Mouse (Mus musculus) fat pad, adult 2 months (tissue): ENCODE measurements around the gene Grid1.
A peak's percentile ranks its signal among the peaks of the same experiment; 100 is the strongest.

Source experiments
- DNase-seq: peaks from one replicate; pipeline ENCODE4 v3.0.0-alpha.2; 2011; ENCODE audit warnings: low read depth, low spot score; ENCODE audit errors: extremely low read depth

Gene Grid1

DNA sequence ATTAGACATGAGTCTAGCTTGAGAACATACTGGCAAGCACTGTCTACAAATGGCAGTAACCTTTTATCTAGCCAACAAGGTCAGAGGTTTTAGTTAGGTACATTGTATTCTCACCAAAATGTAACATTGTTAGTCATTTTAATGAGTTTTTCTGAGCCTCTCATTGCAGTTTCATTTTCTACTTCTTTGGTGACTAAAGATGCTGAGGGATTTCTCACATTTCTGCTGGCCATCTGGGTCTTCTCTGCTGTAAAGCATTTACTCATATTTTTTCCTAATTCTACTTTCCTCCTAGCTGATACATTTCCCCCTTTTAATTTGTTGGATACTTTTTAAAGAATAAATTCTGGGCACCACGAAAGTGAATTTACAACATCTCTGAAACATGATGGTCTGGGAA, 365.5 kb downstream of the Grid1 start:
- DNase-seq, result no peak

DNA sequence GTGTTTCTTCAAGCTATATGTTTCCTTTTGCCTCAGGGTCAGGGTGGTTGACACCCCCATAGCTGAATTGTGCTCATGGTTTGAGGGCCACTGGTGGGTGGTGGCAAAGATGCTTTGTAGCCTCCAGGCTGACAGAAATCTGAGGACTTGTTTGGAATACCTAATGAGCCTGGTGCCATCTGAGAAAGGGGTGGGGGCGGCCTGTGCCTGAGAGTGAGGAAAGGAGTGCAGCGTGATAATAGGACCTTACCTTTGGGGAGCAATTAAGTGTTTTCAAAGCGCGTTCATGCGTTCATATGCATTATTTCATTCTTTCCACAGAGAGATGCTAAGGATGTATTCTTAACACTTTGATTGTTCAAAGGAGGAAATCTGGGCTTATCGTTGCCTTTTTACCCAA, 372.3 kb downstream of the Grid1 start:
- no peak for DNase-seq

DNA sequence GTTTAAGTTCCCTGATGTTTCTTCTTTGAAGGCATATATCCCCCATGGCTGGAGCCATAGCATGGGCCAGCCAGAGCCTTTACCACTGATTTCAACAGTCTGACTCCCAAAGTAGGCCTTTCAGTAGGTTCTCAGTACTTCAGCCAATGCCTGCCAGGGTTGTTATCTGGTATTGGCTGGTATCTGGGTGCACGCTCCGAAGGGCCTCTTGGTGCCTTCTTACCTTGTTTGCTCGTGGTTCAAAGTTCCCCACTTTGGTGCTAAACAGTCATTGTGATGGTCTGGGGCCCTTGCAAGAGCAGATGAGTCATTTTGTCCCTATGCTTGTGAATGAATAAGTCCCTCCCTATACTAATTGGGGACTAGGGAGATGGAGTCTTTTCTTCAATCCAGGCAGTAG, 377.5 kb downstream of the Grid1 start:
- no peak for DNase-seq

DNA sequence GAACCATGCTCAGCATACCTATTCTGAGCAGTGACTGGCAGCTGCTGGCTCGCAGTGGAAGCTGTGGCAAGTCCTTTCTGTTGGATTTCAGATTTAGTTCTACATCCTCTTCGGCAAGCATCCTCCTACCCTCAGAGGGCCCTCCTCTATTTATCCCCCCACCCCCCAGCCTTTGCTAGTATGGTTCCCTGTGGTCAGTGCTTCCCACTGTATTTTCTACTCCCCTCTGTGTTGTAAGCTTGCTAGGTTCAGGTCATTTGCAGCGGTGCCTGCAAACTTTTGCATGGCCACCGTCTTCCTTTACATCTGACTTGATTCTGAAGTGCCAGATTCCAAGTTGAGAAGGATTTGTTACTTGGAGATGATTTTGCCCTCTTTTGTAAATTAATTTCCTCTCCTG, 378.5 kb downstream of the Grid1 start:
- no peak for DNase-seq

DNA sequence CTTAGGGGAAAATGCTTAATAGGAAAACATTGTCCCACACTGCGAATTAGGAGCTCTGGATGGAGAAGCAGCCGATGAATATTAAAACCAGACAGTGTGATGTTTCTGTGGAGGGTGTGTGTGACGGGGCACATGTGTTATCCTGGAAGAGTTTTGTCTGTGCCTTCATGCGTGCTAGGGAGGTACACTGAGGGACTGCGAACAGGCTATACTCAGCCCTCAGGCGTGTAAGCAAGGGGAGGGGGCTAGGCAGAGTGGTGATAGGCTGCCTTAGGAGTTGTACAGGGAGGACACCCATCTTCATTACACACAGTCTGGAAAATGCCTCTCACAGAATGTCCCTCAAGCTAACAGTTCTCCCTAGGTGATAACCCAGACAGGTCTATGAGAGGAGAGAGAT, 379.0 kb downstream of the Grid1 start:
- DNase-seq, result no peak

DNA sequence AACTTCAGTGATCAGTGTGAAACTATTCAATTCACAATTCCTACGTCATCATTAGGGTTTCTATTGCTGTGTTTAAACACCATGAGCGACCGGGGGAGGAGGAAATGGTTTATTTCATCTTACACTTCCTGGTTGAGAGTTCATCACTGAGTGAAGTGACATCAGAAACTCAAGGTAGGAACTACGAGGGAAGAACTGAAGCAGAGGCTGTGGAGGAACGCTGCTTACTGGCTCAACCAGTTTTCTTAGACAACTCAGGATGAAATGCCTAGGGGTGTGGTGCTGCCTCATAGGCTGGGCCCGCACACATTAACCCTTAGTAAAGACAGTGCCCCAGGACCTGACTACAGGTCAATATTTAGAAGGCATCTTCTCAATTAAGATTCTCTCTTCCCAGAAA, 389.5 kb downstream of the Grid1 start:
- DNase-seq, result no peak

DNA sequence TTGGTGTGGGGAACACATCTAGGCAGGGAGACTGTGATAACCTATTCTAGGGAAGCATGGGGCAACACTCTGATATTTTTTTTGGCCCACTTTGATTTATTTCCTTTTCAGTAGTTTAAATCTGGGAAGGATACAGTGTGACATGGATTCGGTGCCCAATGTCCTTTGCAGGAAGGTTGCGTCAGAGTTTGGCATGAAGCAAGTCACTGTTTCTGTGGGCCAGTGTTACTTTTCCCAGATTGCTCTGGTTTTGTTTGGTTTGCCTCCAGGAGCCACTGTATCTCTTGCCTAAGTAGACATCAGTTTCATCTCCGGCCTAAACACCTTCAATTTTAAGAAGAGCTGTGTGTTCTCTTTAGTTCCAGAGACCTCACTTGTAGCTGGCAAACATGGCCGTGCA, 399.1 kb downstream of the Grid1 start:
- peak; percentile 54 for DNase-seq

DNA sequence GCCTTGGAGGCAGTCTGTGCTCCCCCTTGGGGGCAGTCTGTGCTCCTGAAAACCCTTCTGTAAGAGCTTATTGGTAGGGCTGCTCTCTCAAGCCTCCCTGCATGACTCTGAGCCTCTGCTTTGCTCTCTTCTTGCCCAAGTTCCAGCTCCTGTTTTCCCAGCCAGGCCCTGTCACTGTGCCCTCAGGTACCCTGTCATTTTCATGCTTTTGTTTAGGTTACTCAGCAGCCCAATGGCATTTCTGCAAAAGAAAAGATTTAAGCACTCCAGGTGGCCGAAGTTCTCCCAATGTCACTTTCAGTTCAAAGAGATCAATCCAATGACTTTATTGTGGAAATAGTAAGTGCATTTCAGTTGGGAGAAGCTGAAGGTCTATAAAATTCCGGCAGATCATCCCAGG, 402.3 kb downstream of the Grid1 start:
- DNase-seq, result no peak

DNA sequence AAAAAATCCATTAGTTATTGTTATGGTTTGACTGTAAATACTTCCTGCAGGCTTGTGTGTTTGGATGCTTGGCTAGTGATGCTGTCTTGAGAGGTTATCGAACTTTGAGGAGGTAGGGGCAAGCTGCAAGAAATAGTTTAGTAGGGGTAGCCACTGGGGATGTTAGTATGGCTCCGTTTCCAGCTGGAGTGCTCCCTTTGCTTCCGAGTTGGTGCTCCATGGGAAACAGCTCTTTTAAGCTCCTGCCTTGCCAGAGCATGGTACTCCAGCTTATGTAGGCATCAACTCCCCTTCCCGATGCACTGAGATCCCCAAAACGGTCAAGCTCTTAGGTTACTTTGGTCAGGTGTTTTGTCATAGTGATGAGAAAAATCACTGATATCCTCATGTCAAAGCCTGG, 407.7 kb downstream of the Grid1 start:
- no peak for DNase-seq

DNA sequence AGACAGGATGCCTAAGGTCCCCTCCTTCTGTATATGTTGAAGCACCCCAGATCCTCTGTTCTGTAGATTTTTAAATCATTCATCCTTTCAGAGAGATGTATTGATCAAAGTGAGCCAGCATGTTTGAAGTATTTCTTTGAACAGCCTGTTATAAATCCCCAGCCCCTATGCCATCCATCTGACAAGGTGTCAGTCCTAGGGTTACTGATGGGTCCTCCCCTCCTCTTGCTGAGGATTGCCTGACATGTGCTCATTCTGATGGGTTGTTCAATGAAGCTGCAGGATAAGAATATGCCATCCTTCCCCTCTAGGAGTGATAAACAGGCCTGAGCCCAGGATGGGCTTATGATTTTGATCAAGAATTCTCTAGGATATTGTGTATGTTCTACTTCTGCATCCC, 411.5 kb downstream of the Grid1 start:
- DNase-seq, result no peak

DNA sequence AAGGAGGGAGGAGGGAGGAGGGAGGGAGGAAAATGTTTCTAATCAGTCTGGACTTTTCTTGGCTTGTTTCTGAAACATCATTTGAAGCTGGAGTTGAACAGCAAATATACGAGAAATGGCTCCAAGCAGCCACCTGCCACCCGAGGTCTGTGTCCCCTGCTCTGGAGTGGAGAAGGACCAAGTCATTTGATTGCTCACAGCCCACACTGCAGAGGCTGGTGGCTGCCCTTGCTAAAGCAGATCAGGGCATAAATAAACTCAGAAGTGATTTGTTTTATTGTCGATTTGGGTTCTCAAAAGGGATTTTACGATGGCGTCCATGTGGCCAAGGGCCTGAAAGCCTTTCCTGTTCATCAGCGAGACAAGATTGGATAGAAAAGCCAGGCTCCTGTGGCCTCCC, 423.0 kb downstream of the Grid1 start:
- DNase-seq, result no peak

DNA sequence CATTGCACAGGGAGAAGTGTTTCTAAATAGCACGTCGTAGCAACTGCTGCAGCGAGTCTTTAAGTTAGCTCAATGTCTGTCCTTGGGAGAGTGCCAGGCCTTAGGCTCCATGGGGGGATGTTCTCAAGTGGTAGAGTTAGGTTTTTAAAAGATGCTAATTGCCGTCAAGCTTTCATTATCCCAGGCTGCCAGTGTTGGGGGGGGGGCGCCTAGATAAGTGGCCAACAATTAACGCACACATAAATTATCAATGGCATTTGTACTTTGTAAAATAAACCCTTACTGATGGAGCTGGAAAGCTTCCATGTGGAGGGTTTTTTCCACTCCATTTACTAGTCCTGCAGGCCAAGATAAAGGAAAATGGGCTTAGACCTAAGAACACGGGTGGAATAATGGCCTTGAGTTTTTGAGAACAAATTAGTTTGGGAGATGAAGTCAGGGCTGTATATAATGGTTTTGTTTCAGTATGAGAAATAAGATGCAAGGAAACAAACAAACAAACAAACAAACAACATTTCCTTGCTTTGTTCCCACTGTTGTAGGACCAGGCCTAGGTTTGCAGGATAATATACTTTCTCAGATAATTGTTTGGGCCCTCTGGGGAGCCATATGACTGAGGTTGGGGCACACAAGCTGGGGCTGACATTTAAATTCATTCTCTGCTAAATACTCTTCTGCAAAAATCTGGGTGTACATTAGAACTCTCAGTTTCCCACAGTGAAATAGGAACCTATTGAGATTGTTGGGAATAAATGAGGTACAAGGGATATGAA, 425.1 kb downstream of the Grid1 start:
- no peak for DNase-seq

DNA sequence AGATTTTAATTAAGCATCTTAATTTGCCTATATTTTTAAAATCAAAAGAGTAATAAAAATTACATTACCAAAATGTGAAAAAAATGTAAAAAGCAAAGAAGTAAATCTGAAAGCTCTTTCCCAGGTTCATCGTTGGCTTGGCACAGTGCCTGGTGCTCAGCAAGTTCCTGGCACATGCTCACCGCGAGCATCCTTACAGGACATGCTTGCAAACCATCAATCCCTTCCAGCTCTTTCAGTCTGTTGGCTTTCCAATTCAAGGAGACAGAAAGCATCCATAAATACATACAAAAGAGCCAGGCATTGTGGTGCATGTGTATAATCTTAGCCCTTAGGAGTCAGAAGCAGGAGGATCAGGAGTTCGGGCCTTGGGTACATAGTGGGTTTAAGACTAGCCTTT, 430.5 kb downstream of the Grid1 start:
- DNase-seq, result no peak

DNA sequence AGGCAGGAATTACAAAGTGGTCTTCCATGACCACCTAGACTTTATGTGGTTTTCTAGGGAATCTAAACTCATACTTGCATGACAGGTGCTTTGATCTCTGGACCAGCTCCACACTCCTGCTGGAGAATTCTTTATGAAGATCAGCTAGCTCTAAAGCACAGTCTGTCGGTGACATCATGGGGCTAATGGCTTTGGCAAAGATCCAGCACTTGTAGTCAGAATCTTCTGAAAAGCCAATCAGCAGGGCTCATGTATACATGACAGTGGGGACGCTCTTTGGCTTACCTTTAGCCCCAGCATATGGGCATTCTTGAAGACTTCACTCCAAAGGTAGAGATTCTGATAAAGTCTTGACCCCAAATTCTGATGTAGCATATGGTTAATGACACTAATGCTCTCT, 434.6 kb downstream of the Grid1 start:
- DNase-seq, result no peak

DNA sequence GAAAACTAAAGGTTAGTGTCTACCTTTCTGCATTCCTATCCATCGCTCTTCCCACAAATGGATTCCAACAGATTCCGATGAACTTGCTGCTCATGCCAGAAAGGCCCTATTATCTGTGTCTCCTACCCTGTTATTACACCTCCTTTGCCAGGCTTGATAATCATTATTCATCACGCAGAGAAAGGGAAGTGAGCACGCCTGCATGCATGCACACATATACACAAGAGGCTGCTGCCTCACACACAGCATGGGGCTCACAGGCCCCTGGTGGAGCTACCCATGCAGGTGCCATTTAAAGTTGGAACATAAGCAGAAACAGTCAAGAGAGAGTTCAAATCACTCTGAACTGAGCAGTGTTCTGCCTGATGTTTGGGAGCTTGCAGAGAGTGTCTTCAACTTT, 450.4 kb downstream of the Grid1 start:
- no peak for DNase-seq

DNA sequence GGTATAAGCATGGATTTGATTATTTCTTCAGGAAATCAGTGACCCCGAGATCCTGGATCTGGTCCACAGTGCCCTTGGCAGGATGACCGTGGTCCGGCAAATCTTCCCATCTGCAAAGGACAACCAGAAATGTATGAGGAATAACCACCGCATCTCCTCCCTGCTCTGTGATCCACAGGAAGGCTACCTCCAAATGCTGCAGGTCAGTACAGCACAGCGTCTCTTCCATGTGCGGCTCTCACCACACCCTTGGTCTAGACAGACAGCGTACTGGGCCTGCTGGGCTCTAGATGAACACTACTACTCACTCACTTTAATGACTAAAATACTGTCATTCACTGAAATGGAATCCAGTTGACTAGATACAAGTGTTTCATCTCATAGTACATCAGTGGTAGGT, 489.3 kb downstream of the Grid1 start:
- DNase-seq, result no peak

DNA sequence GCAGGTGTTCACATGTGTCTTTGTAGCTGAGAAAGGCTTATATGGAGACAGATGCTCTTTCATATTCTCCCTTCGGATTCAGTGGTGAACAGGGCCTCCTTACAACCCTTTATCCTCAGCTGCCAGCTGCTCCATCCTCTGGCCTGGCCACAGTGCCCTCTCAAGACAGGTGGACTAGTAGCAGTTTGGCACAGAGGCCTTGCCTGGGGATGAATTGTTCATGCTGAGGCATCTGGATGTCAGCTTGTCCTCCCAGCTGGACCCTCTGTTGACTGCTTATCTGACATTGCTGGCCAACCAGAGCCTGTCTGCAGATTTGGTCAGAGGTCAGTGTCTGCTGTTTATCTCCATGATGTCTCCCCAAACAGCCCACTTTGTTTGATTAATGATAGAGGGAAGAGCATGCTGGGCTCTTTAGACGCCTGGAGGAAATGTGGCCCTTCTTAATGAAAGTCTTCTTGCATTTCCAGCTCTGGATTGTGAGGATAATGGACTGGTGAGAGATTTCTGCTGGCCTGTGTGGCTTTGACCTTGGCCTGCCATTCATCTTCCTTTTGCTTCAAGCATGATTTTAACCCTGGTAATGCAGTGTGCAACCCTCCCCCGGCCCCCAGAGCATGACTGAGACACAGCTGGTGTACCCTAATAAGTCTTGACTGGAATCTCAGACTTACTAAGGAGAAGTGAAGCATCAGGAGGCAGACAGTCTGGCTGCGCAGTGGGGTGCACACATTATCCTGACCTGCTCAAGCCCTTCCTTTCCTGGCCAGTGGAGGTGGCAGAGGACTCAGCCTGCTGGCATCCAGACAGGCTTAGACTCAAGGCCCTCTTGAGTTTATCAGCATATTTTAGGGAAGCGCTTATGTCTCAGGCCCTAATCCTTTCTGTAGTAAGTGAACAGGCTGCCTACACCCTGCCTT, 493.7 kb downstream of the Grid1 start:
- DNase-seq, result no peak

DNA sequence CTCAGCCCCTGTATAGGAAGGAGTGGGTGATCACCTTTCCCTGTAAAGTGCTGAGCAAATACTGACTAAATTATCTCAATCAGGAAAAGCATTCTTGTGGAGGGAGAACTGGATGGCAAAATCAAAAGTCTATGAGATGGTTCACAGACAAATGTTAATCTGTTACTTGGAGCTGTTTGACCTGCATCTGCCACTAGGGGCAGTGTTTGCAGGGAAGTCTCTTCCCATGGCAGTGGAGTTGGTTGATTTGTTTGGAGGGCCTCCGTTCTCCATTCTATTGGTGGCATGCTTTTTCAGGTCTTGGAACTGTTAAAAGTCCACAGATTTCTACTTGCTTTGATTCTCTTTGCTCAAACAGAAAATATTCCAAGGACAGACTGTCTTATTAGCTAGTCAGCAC, 506.4 kb downstream of the Grid1 start:
- no peak for DNase-seq

DNA sequence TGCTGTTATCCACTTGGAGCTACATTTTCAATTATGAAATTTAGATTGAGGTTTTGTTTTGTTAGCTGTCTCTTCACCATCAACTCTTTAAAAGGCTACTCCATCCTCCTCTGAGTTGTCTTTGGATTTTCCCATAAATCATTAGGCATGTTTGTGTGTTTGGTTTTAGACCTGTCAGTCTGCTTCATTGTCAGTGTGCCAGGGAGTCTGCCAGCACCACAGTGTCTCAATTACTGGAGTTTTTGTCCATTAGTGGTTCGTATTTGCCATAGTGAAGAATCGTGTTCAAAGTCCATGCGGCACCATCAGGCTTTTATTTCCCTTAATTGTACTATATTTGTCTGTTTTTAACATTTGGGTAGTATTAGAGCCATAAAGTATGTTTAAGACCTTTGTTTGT, 516.7 kb downstream of the Grid1 start:
- DNase-seq, result no peak

DNA sequence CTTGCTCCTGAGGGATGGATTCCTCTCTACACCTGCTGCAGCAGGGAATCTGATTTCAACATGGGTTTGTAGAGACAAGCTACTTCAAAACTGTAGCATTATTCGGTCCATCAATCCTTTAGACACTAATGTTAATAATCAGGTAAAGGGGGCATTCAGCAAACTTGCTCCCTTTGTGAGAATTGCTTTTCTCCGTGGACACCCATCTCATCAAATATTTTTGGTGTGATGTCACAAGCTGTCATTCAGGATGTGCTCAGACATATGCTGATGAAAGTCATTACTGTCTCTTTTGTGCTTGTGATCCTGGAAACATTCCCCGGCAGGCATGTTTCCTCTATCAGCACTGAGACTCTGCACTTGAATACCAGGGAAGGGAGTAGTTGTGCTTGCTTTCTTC, 536.1 kb downstream of the Grid1 start:
- no peak for DNase-seq

DNA sequence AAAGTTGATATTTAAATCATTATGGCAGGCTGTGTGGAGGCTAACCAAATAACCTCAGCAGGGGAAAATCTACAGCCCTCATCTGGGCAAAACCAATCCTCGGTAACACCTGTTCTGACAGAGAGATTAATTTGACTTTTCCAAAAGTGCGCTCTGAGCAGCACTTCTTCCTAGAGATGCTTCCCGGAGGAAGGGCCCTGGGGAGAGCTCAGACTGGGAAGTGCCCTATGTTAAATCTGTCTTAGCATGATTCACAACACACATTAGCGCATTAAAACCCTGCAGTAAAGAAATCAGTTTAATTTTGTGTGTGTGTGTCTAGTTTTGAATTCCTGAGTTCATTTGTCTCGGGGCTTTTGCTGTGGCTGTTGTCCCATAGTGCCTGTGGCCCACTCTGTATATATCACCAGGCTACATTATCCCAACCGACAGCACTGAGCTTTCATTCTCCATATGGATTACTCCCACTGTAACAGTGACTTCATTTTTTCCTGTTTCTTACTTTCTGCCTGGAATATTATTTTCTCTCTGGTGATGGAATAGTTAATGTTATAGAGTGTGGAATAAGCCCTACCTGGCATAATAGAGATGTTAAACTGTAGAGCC, 536.7 kb downstream of the Grid1 start:
- no peak for DNase-seq
